Mouse (Mus musculus) heart, embryonic 16.5 days (tissue): Measurements from ENCODE around the gene Siah2. TPM values are rescaled to one million over a fixed set of nuclear protein-coding genes. Genes with fewer than 3 reads are reported as not detected.
A peak's percentile ranks its signal among the peaks of the same experiment; 100 is the strongest.

Source experiments
- ATAC-seq: fragments of 200-750 bp; cut with Nextera tagmentation; replicated peaks from 2 replicates; pipeline ENCODE4 v1.8.0; 2017; ENCODE audit warnings: moderate number of reproducible peaks; ENCODE audit not compliant: insufficient read depth, low FRiP score; ENCODE audit errors: extremely low read depth
- H3K27ac ChIP-seq: fragments of 300-500 bp; sonication (generic); 2 replicates; pipeline ENCODE4 v1.5.1; 2014; ENCODE audit warnings: mild to moderate bottlenecking, low read length, control low read depth, moderate library complexity
- H3K27me3 ChIP-seq: fragments of 300-500 bp; sonication (generic); 2 replicates; pipeline ENCODE4 v1.6.1; 2014; ENCODE audit warnings: low read length, mixed read lengths; ENCODE audit not compliant: control insufficient read depth, insufficient read depth
- H3K36me3 ChIP-seq: fragments of 300-500 bp; sonication (generic); 2 replicates; pipeline ENCODE4 v1.6.1; 2014; ENCODE audit not compliant: control insufficient read depth, insufficient read depth
- H3K4me1 ChIP-seq: fragments of 300-500 bp; sonication (generic); 2 replicates; pipeline ENCODE4 v1.6.1; 2014; ENCODE audit warnings: low read length, mixed read lengths; ENCODE audit not compliant: control insufficient read depth, insufficient read depth
- H3K4me2 ChIP-seq: fragments of 300-500 bp; sonication (generic); 2 replicates; pipeline ENCODE4 v1.6.1; 2014; ENCODE audit warnings: low read depth, mild to moderate bottlenecking, control low read depth, low read length
- H3K4me3 ChIP-seq: fragments of 300-500 bp; sonication (generic); 2 replicates; pipeline ENCODE4 v1.5.1; 2014; ENCODE audit warnings: mild to moderate bottlenecking, control low read depth, low read length
- H3K9ac ChIP-seq: fragments of 300-500 bp; sonication (generic); 2 replicates; pipeline ENCODE4 v1.6.1; 2014; ENCODE audit warnings: low read length, control low read depth
- H3K9me3 ChIP-seq: fragments of 300-500 bp; sonication (generic); replicated peaks from 2 replicates; pipeline ENCODE4 v1.6.1; 2016; ENCODE audit warnings: low read length; ENCODE audit not compliant: control insufficient read depth
- WGBS: fragments of 180-500 bp; shearing (Covaris S2); extraction: QIAGEN DNeasy Blood & Tissue Kit; methylation state at CpG from one replicate; pipeline ENCODE4 v1.1.7; 2014; 5-methylcytosine and 5-hydroxymethylcytosine counted together
- polyA plus RNA-seq: library from polyadenylated mRNA; unstranded; fragments of >200 nt; fragmentation: Nextera tagmentation; extraction: Ambion mirVana; gene quantifications from 2 replicates; pipeline ENCODE4 v1.2.1, GENCODE M21; 2015

The Siah2 gene
- polyA plus RNA-seq, 1 experiment from 2014 or later, result 4.8 TPM

DNA sequence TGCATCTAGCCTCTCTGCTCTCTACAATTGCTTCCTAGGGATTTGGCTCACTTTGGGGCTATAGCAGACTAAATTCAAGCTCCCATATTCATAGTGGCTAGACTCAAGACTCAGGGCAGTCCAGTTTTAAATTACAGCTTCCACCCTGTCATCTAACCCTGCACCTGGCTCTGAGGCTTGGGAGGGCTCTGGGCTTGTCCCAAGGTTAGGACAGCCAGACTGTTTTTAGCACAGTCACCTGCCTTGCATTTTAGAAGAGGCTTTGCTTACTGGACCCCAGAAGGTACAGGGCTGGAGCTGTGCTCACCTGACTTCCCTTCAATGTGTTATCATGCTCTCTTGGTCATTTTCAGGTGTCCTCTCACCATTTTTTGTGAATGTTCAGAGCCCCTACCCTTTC, 32.6 kb upstream of the Siah2 start:
- no peak overlapping the region for H3K4me2 ChIP-seq
- no peaks in the 10 kb centered on the region for H3K36me3 ChIP-seq
- no peak overlapping the region for H3K4me3 ChIP-seq
- H3K9me3 ChIP-seq, result no peaks in the 10 kb centered on the region
- H3K4me1 ChIP-seq, result no peaks in the 10 kb centered on the region
- H3K27me3 ChIP-seq, result no peaks in the 10 kb centered on the region
- H3K9ac ChIP-seq, result no peak overlapping the region
- ATAC-seq, result no peak
- H3K27ac ChIP-seq, result no peak overlapping the region

DNA sequence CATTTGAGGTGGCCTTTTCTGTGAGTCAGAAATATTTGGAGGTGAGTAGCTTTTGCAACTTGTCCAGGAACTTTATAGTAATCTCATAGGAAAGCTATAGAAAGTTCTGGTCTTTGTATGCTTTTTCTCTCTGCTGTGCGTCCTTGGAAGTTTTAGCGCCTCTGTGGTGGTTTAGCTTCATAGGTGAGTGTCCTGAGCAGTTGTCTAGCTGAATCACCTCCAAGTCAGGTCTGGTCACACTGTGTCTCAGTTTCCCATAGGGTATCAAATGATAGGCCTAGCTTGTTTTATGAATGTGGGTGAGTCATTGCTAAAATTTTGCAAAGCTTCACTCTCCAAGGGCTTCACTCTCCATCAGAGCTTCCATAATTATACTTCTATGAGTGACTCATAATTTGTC, 31.5 kb upstream of the Siah2 start:
- no peaks in the 10 kb centered on the region for H3K27me3 ChIP-seq
- no peaks in the 10 kb centered on the region for H3K36me3 ChIP-seq
- no peak for ATAC-seq
- no peak overlapping the region for H3K27ac ChIP-seq
- no peak overlapping the region for H3K4me2 ChIP-seq
- 88% methylated on average over 2 of the region's 2 CpGs for WGBS
- H3K9me3 ChIP-seq, result no peaks in the 10 kb centered on the region
- H3K4me1 ChIP-seq, result no peaks in the 10 kb centered on the region
- H3K9ac ChIP-seq, result no peak overlapping the region
- H3K4me3 ChIP-seq, result no peak overlapping the region

DNA sequence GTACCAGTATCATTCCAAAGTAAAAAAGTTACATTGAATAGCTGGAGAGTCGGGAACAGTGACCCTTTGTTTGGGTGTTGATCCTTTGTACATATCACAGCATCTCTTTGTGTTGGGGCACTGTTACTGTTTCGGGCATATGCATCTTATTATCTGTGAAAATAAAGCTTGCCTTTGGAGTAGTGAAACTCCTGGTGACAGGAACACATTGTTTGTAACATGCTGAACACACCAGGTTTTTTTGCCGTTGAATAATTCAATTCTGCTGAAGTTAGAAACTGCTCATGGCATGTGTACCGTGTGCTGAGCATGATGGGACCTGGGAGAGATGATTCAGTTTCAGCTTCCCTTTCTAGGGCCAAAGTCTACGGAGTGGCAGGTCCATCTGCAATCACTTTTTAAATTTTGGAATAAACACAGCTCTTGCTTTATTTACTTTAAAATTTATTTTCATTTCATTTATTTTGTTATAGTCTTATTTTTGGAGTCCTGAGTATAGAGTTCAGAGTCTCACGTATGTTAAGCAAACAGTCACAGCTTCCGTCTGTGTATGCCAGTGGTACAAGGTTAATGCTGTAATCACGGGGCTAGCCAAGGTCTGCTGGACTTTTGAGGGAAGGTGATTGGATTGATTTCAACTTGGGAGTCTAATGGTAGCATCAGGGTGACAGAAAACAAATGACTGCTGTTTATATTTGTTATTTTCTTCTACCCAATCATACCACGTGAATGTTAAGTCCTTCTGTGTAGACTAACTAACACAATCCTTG, 27.4 kb upstream of the Siah2 start:
- Histone ChIP-seq H3K9ac (no peak overlapping the region), H3K9me3 (peaks cover 4% of the 10 kb centered on the region; the same call in 1 of the 2 replicates), H3K27ac (no peak overlapping the region), H3K4me2 (no peak overlapping the region), H3K4me1 (no peaks in the 10 kb centered on the region), H3K36me3 (no peaks in the 10 kb centered on the region), H3K4me3 (no peak overlapping the region), H3K27me3 (no peaks in the 10 kb centered on the region)
- 77% methylated on average over 9 of the region's 9 CpGs for WGBS
- no peak for ATAC-seq

DNA sequence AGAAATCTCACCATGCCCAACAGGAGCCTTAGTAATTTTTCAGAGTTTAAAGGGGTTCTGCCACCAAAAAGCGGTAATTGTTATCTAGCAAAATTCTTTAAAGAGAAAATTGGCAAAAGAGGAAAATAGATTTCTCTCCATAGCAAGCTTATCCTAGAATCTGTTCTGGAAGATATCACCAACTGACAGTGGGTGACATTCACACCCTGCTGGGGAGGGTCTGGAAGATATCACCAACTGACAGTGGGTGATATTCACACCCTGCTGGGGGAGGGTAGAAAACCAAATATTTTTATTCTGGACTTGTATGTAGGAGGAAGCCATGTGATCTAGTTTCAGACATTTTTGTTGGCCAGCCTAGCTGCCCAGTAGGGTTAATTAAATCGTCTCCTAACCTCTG, 24.5 kb upstream of the Siah2 start:
- Histone ChIP-seq H3K4me3 (no peak overlapping the region), H3K36me3 (no peaks in the 10 kb centered on the region), H3K4me2 (no peak overlapping the region), H3K9ac (no peak overlapping the region), H3K27ac (no peak overlapping the region), H3K27me3 (no peaks in the 10 kb centered on the region), H3K9me3 (peaks cover 4% of the 10 kb centered on the region; the same call in 1 of the 2 replicates), H3K4me1 (peaks cover 5% of the 10 kb centered on the region)
- no peak for ATAC-seq
- WGBS, result 60% methylated on average over 2 of the region's 2 CpGs

DNA sequence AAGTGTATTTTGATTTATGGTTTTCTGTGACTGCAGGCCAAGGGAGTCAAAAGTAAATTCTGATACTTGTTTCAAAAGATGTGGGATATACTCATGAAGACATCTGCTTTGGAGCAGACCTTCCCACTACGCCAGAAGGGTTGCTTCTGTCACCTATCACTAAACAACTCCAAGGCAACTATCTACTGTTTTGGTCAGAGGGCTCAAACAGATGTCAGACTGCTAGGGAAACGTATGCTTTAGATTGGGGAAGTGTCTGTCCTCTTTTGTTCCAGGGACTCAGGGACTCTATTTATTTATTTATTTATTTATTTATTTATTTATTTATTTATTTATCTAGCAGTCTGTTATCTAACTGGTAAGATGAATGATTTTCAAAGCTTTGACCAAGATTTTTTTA, 22.6 kb upstream of the Siah2 start:
- Histone ChIP-seq H3K27ac (no peak overlapping the region), H3K9ac (no peak overlapping the region), H3K36me3 (no peaks in the 10 kb centered on the region), H3K4me3 (no peak overlapping the region), H3K4me1 (peaks cover 5% of the 10 kb centered on the region), H3K4me2 (no peak overlapping the region), H3K27me3 (no peaks in the 10 kb centered on the region), H3K9me3 (peaks cover 4% of the 10 kb centered on the region; the same call in 1 of the 2 replicates)
- 46% methylated on average over 2 of the region's 2 CpGs for WGBS
- ATAC-seq, result no peak

DNA sequence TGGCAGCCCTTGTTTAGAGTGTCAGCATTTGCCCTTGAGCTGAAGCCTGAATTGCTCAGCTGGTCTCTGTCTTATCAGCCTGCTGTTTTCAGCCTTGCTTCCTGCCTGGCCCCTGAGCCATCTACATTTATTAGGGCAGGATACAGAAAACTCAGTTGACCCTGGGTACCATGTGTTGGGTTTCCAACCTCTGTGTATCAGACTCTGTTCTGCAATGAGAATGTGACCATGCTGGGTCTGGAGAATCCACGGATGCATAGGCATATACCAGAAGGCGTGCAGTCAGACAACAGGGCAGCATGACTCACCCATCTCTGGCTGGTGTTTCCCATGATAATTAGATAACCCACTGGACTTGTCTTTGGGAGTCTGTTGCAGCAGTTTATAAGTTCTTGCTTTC, 21.8 kb upstream of the Siah2 start:
- ATAC-seq, result no peak
- Histone ChIP-seq H3K4me2 (no peak overlapping the region), H3K27ac (0 out of 2 replicates have a peak overlapping the region, but pooled peaks have one; percentile 3), H3K27me3 (no peaks in the 10 kb centered on the region), H3K36me3 (no peaks in the 10 kb centered on the region), H3K9ac (no peak overlapping the region), H3K4me3 (no peak overlapping the region), H3K4me1 (peaks cover 5% of the 10 kb centered on the region), H3K9me3 (peaks cover 4% of the 10 kb centered on the region; the same call in 1 of the 2 replicates)
- 27% methylated on average over 2 of the region's 2 CpGs for WGBS

DNA sequence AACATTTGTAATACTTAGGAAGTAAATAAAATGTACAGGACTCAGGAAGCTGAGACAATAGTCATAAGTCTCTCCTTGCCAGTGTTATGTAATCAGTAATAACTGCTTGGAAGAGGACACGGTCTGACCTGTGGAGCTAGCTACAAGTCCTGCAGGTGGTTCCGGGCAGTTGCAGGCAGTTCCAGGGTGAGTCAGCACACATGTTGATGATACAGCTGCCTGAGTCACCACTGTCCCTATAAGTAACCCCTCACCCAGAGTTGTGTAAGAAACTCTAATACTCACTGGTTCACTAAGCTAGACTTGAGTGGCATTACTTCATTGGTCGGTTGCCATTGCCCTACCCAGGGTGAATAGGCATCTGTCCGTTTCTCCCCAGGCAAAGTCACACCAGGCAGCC, 21.0 kb upstream of the Siah2 start:
- no peak for ATAC-seq
- Histone ChIP-seq H3K9me3 (peaks cover 4% of the 10 kb centered on the region; the same call in 1 of the 2 replicates), H3K27me3 (no peaks in the 10 kb centered on the region), H3K36me3 (no peaks in the 10 kb centered on the region), H3K4me3 (no peak overlapping the region), H3K9ac (no peak overlapping the region), H3K27ac (no peak overlapping the region), H3K4me2 (no peak overlapping the region), H3K4me1 (peaks cover 5% of the 10 kb centered on the region)
- 88% methylated on average over 4 of the region's 4 CpGs for WGBS

DNA sequence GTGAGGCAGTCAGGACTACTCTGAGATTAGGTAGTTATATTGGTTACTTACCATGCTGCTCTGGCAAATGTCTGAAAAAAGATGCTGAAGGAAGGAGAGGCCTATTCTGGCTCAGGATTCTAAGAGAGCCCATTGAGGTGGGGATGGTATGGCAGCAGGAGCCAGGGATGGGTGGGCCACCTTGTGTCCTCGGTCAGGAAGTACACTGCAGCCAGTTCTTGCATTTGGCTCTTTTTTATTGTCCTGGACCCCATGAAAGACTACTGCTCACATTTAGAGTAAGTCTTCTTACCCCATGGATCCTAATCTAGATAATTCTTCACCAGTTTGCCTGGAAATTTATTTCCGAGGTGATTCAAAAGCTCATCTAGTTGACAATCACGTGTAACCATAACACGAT, 12.3 kb upstream of the Siah2 start:
- no peaks in the 10 kb centered on the region for H3K4me1 ChIP-seq

DNA sequence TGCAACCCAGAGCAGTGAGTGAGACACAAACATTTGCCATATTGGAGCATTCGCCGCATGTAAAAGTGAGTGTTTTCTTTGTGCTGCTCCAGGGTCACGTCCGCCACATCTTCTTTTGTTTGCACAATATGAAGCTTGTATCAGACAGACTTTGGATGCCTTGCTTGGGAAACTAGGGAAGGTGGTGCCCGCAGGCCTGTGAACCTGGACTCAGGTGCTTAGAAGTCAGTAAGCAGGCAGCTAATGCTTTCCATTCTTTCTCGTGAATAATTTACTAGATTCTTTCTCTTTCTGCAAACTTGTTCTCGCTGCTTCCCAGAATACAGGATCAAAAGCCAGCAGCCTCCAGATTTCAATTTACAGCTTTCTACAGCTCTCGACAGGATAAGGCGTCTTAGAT, 11.5 kb upstream of the Siah2 start:
- H3K4me3 ChIP-seq, result no peak overlapping the region
- H3K36me3 ChIP-seq, result no peaks in the 10 kb centered on the region
- no peak for ATAC-seq
- 79% methylated on average over 9 of the region's 9 CpGs for WGBS
- no peaks in the 10 kb centered on the region for H3K4me1 ChIP-seq
- no peak overlapping the region for H3K4me2 ChIP-seq
- H3K9ac ChIP-seq, result no peak overlapping the region
- H3K27me3 ChIP-seq, result no peaks in the 10 kb centered on the region
- H3K9me3 ChIP-seq, result no peaks in the 10 kb centered on the region
- no peak overlapping the region for H3K27ac ChIP-seq

More for the DNA sequence above, 12.3 kb upstream of the Siah2 start:
- WGBS, result 70% methylated on average over 4 of the region's 4 CpGs
- Histone ChIP-seq H3K27ac (no peak overlapping the region), H3K4me2 (no peak overlapping the region), H3K4me3 (no peak overlapping the region), H3K27me3 (no peaks in the 10 kb centered on the region), H3K9me3 (no peaks in the 10 kb centered on the region), H3K36me3 (no peaks in the 10 kb centered on the region), H3K9ac (no peak overlapping the region)
- ATAC-seq, result no peak
